Mouse (Mus musculus) inflammation-experienced regulatory T-cells, adult 16 weeks (primary cell): ENCODE results near the gene Hibch. TPM values are rescaled to one million over a fixed set of nuclear protein-coding genes. Genes with fewer than 3 reads are reported as not detected.

Experiments
- polyA plus RNA-seq: library from polyadenylated mRNA; unstranded; fragments of 100-300 nt; shearing (Covaris generic); gene quantifications from one replicate; pipeline ENCODE4 v1.2.1, GENCODE M21; 2017

Hibch gene
- polyA plus RNA-seq, result 29.9 TPM

GRCm38 (mm10) chr1:52844782-52845665 lies at the start of gene Hibch:
Gene Hibch, plus strand, starts transcription at chr1:52844929.

GRCm38 (mm10) chr1:52816910-52817812 lies 27.6 kb upstream of the Hibch start, which contains the start of gene Inpp1:
Gene Inpp1, minus strand, starts transcription at chr1:52817688.

Other genes with a start within 250 kb of the Hibch start
- gene Nemp2, start 214.2 kb upstream of the Hibch start, polyA plus RNA-seq, result 44.4 TPM
- 3.6 TPM for gene Mfsd6, start 117.5 kb upstream of the Hibch start, polyA plus RNA-seq
- 131 TPM for gene Inpp1, start 27.2 kb upstream of the Hibch start, polyA plus RNA-seq
- 8.4 TPM for gene 1700019D03Rik, start 175.2 kb downstream of the Hibch start, polyA plus RNA-seq
- gene Mstn, start 216.7 kb downstream of the Hibch start, polyA plus RNA-seq, result not detected